Mouse (Mus musculus) lung, adult 2 months (tissue): ENCODE data around the gene Akt1s1.

ENCODE experiments used
- CTCF ChIP-seq: fragments of 200-500 bp; IDR thresholded peaks from 2 replicates; pipeline ENCODE4 v1.5.1; 2011; ENCODE audit warnings: mild to moderate bottlenecking, low read length, control low read depth; ENCODE audit not compliant: insufficient read depth
- POLR2A ChIP-seq: fragments of 200-500 bp; IDR thresholded peaks from 2 replicates; pipeline ENCODE4 v1.6.1; 2011; ENCODE audit warnings: low read depth, mild to moderate bottlenecking, control low read depth, low read length, borderline replicate concordance; ENCODE audit errors: extremely low read depth

- TF ChIP-seq CTCF: peak; percentile 63
- peak; percentile 66; the same call in 1 of the 2 replicates for TF ChIP-seq POLR2A
Measured at GRCm38 (mm10) chr7:44895593-44896434, 47.0 kb downstream of the Akt1s1 start, which contains the start of gene Fuz.
